Mouse (Mus musculus) hindbrain, embryonic 12.5 days (tissue): ENCODE data around the gene Ift74. TPM values are rescaled to one million over a fixed set of nuclear protein-coding genes. Genes with fewer than 3 reads are reported as not detected.
"Not testable (repeated sequence)": the region's sequence is repeated elsewhere in the genome, so short reads cannot be mapped to it uniquely, and the experiment has no call there.

Experiments used
- ATAC-seq: fragments of 200-750 bp; cut with Nextera tagmentation; 2 replicates; pipeline ENCODE4 v1.8.0; 2017; ENCODE audit warnings: moderate TSS enrichment; ENCODE audit not compliant: low FRiP score
- H3K27ac ChIP-seq: fragments of 300-500 bp; sonication (generic); 2 replicates; pipeline ENCODE4 v1.5.1; 2016; ENCODE audit warnings: mild to moderate bottlenecking
- H3K27me3 ChIP-seq: fragments of 300-500 bp; sonication (generic); 2 replicates; pipeline ENCODE4 v1.6.1; 2016; ENCODE audit warnings: mild to moderate bottlenecking
- H3K36me3 ChIP-seq: fragments of 300-500 bp; sonication (generic); 2 replicates; pipeline ENCODE4 v1.6.1; 2016; ENCODE audit warnings: mild to moderate bottlenecking
- H3K4me1 ChIP-seq: fragments of 300-500 bp; sonication (generic); 2 replicates; pipeline ENCODE4 v1.6.1; 2016
- H3K4me2 ChIP-seq: fragments of 300-500 bp; sonication (generic); replicated peaks from 2 replicates; pipeline ENCODE4 v1.6.1; 2016; ENCODE audit warnings: mild to moderate bottlenecking
- H3K4me3 ChIP-seq: fragments of 300-500 bp; sonication (generic); 2 replicates; pipeline ENCODE4 v1.5.1; 2016; ENCODE audit warnings: mild to moderate bottlenecking
- H3K9ac ChIP-seq: fragments of 300-500 bp; sonication (generic); 2 replicates; pipeline ENCODE4 v1.6.1; 2016; ENCODE audit warnings: mild to moderate bottlenecking, moderate library complexity
- H3K9me3 ChIP-seq: fragments of 300-500 bp; sonication (generic); replicated peaks from 2 replicates; pipeline ENCODE4 v1.6.1; 2016; ENCODE audit warnings: mild to moderate bottlenecking
- WGBS: fragments of 180-500 bp; shearing (Covaris S2); methylation state at CpG from one replicate; pipeline ENCODE4 v1.1.7; 2016; 5-methylcytosine and 5-hydroxymethylcytosine counted together
- polyA plus RNA-seq: library from polyadenylated mRNA; unstranded; fragments of >200 nt; fragmentation: Nextera tagmentation; extraction: Ambion mirVana; gene quantifications from 2 replicates; pipeline ENCODE4 v1.2.1, GENCODE M21; 2016

Ift74 gene
- polyA plus RNA-seq, 1 experiment from 2014 or later: 48.0 TPM

DNA sequence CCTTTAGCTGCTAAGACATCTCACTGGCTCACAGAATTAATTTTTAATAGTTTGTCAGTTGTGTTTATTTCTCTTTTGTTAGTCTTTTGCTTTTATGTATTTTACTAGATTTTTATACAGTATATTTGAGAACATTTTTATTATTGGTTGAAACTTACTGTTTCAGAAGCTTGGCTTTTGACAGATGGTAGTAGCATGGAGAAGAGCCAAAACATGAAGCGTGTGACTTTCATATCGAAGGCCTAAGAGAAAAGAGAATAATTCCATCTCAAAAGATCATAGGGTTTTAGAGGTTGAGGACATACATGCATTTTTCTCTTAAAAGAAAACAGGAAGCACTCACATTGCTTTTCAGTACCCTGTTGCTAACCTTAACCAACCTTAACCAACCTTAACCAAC lies 28.9 kb downstream of the Ift74 start:
- no peaks in the 10 kb centered on the region for H3K4me1 ChIP-seq
- H3K9me3 ChIP-seq: no peaks in the 10 kb centered on the region
- no peak overlapping the region for H3K4me2 ChIP-seq
- no peak for ATAC-seq
- no peak overlapping the region for H3K27ac ChIP-seq
- H3K9ac ChIP-seq: no peak overlapping the region
- 92% methylated on average over 2 of the region's 2 CpGs for WGBS
- no peaks in the 10 kb centered on the region for H3K27me3 ChIP-seq
- H3K36me3 ChIP-seq: 0 out of 2 replicates have a peak, but pooled peaks cover 3% of the 10 kb centered on the region
- no peak overlapping the region for H3K4me3 ChIP-seq

DNA sequence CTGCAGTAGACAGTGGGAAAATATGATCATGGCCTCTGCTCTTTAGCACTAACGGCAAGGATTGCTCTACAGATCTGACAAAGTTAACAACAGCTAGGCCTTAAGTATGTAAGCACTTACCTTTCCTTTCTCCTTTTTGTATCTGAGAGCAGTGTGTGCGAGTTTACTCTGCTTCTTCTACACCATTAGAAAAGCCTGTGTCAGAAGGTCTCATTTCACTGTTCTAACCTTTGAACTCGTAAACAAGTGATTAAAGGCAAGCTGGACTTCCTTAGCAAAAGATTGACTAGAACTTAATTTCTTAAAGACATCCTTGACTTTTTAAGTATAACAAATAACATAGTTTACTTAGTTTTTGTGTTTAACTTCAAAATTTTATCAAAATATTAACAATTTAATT lies 35.6 kb downstream of the Ift74 start, which contains the start of gene Lrrc19:
Gene Lrrc19 (minus strand): TSS at position 225 of the 400 bp plus-strand sequence.
- no peak within 1 kb of the TSS for H3K27ac ChIP-seq
- 88% methylated on average over 3 of the region's 3 CpGs for WGBS
- no peaks in the 10 kb centered on the region for H3K4me1 ChIP-seq
- H3K36me3 ChIP-seq: peaks cover 8% of the 10 kb centered on the region
- no peak within 1 kb of the TSS for H3K9ac ChIP-seq
- no peaks in the 10 kb centered on the region for H3K9me3 ChIP-seq
- no peak within 1 kb of the TSS for H3K4me2 ChIP-seq
- no peak for ATAC-seq
- no peak within 1 kb of the TSS for H3K4me3 ChIP-seq
- no peaks in the 10 kb centered on the region for H3K27me3 ChIP-seq

DNA sequence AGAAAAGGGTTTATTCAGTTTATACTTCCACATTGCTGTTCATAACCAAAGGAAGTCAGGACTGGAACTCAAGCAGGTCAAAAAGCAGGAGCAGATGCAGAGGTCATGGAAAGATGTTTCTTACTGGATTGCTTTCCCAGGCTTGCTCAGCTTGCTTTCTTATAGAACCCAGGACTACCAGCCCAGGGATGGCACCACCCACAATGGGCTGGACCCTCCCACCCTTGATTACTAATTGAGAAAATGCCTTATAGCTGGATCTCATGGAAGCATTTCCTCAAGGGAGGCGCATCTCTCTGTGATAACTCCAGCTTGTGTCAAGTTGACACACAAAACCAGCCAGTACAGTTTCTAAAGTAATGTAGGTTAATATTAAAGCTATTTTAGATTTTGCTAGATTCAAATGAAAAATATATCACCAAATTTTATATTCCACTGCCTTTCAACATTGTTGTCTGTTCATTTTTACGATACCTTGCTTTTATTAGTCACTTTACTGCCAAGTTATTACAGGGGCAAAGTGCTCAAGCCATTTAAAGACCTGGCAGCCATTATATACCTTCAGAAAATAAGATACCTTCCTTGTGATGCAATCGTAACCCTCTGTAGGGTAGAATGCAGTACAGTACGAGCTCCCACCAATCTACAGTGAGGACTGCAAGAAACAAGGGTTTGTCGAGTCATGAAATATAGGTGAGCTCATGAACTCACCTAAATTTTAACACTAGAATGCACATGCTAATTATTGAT lies 36.3 kb downstream of the Ift74 start:
- not testable (repeated sequence) for ATAC-seq

DNA sequence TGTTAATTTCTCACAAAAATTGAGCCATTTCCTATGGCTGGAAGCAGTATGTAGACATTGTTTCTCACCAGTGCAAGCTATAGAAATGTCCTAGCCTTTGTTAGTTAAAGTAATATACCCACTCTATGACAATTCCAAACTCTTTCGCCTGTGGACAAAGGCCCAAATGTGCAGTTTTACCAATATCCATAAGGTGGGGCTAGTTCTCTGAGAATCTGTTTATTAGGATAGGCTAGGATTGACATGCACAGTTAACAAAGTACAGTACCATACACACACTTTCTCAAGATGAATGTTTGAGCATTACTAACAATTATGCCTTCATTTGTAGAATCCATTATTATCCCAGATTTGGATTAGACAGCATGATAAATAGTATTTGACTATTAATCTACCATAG lies 55.4 kb downstream of the Ift74 start:
- Histone ChIP-seq H3K9ac (no peak overlapping the region), H3K27ac (no peak overlapping the region), H3K36me3 (no peaks in the 10 kb centered on the region), H3K27me3 (no peaks in the 10 kb centered on the region), H3K4me3 (no peak overlapping the region), H3K4me1 (no peaks in the 10 kb centered on the region), H3K9me3 (no peaks in the 10 kb centered on the region), H3K4me2 (no peak overlapping the region)
- 55% methylated on average over 1 of the region's 1 CpGs for WGBS
- ATAC-seq: peak; percentile 40; the same call in 1 of the 2 replicates

More for the DNA sequence above, 36.3 kb downstream of the Ift74 start:
- not testable (repeated sequence) for H3K27me3 ChIP-seq, H3K4me1 ChIP-seq, H3K4me2 ChIP-seq, H3K27ac ChIP-seq, H3K9ac ChIP-seq, H3K4me3 ChIP-seq, H3K9me3 ChIP-seq
- peaks cover 14% of the 10 kb centered on the region for H3K36me3 ChIP-seq
- 94% methylated on average over 5 of the region's 5 CpGs for WGBS

DNA sequence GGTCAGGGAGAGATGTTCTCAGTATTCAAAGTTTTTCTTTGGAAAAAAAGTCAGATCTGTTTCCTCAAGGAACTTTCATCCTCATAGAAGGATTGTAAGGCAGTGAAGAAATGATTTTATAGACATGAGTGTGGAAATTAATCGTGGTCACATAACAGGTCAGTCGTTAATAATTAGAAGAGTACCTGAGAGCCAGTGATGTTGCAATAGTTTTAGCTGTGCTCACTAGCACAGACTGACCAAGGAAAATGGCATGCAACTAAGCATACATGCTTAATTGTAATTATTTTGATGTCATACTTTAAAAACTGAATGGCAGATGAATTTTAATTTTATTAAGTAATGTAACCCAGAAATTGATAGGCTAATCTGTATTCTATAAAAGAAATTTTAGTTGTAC lies 66.4 kb downstream of the Ift74 start:
- H3K27me3 ChIP-seq: no peaks in the 10 kb centered on the region
- H3K4me2 ChIP-seq: no peak overlapping the region
- H3K27ac ChIP-seq: no peak overlapping the region
- no peaks in the 10 kb centered on the region for H3K9me3 ChIP-seq
- H3K4me1 ChIP-seq: no peaks in the 10 kb centered on the region
- H3K9ac ChIP-seq: no peak overlapping the region
- 94% methylated on average over 2 of the region's 2 CpGs for WGBS
- no peak for ATAC-seq
- H3K36me3 ChIP-seq: peaks cover 20% of the 10 kb centered on the region
- no peak overlapping the region for H3K4me3 ChIP-seq

DNA sequence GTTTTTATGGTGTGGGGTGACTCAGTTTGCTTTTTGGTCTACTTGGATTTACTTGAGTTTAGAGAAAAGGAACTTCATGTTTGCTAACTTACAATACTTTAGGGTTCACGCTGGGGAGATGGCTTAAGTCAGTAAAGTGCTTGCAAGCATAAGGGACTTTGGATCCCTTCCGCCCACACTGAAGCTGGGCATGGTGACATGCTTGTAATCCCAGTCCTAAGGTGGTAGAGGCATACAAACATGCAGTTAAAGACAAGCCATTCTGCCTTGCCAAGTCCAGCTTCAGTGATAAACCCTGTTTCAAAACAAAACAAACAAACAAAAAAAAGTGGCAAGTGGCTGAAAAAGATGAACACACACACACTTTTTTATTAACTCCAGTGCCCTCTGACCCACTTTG lies 66.9 kb downstream of the Ift74 start:
- Histone ChIP-seq H3K27me3 (no peaks in the 10 kb centered on the region), H3K27ac (no peak overlapping the region), H3K9ac (no peak overlapping the region), H3K4me1 (no peaks in the 10 kb centered on the region), H3K4me3 (no peak overlapping the region), H3K4me2 (no peak overlapping the region), H3K9me3 (no peaks in the 10 kb centered on the region), H3K36me3 (peaks cover 20% of the 10 kb centered on the region)
- 94% methylated on average over 2 of the region's 2 CpGs for WGBS
- ATAC-seq: no peak

DNA sequence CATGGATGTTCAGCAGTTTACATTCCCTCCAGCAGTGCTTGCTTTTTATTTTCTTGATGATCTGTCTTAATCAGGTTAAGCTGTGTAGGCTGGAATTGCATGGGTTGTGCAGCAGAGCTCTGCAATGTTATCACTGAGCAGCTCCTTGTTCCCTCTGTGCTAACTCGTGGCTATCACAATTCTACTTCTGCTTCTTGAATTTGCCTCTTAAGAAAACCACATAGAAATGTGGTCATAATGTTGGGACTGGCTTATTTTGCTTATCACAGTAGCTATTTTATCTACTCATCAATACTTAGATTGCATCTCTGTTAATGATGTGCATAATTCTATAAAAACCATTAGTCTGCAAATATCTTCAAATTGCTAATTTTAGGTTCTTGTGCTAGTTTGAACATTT lies 67.7 kb downstream of the Ift74 start:
- Histone ChIP-seq H3K27ac (no peak overlapping the region), H3K9ac (no peak overlapping the region), H3K4me1 (no peaks in the 10 kb centered on the region), H3K27me3 (no peaks in the 10 kb centered on the region), H3K9me3 (no peaks in the 10 kb centered on the region), H3K36me3 (peaks cover 24% of the 10 kb centered on the region), H3K4me3 (no peak overlapping the region), H3K4me2 (no peak overlapping the region)
- WGBS: 78% methylated on average over 1 of the region's 1 CpGs
- ATAC-seq: no peak

DNA sequence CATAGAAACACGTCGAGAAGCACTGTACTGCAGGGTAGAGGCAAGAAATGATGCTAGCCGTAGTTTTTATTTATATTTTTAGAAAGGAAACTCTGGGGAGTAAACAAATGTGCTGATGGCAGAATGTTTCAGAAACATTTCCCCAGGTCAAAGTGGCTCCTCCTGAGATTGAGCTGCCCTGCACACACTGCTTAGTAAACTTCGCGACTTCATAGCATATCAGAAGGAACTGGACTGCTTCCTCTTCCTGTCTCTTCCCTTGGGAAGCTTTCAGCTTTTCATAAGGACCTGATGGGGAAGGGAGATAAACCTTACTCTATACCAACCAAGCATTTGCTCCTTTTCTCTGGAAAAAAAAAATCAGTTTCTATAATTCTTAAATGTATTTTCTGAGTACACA lies 69.0 kb downstream of the Ift74 start:
- no peak for ATAC-seq
- Histone ChIP-seq H3K4me2 (no peak overlapping the region), H3K27me3 (no peaks in the 10 kb centered on the region), H3K4me3 (no peak overlapping the region), H3K27ac (no peak overlapping the region), H3K36me3 (peaks cover 32% of the 10 kb centered on the region), H3K4me1 (no peaks in the 10 kb centered on the region), H3K9ac (no peak overlapping the region), H3K9me3 (no peaks in the 10 kb centered on the region)
- 90% methylated on average over 5 of the region's 5 CpGs for WGBS

DNA sequence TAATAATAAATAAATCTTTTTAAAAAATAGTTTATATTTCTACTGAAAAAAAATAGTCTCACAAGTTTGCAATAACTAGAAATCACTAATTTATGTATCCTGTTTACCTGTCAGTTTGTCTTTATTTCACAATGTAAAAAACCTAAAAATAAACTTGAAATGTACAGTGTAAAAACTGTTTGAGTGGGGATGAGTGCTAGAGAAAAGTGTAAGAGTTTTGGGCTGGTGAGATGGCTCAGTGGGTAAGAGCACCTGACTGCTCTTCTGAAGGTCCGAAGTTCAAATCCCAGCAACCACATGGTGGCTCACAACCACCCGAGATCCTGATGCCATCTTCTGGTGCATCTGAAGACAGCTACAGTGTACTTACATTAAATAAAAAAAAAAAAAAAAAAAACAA lies 75.5 kb downstream of the Ift74 start:
- H3K9me3 ChIP-seq, H3K4me1 ChIP-seq, H3K4me2 ChIP-seq, H3K27me3 ChIP-seq, H3K4me3 ChIP-seq, H3K27ac ChIP-seq, ATAC-seq, H3K9ac ChIP-seq: not testable (repeated sequence)
- WGBS: 82% methylated on average over 2 of the region's 2 CpGs
- H3K36me3 ChIP-seq: peaks cover 33% of the 10 kb centered on the region

DNA sequence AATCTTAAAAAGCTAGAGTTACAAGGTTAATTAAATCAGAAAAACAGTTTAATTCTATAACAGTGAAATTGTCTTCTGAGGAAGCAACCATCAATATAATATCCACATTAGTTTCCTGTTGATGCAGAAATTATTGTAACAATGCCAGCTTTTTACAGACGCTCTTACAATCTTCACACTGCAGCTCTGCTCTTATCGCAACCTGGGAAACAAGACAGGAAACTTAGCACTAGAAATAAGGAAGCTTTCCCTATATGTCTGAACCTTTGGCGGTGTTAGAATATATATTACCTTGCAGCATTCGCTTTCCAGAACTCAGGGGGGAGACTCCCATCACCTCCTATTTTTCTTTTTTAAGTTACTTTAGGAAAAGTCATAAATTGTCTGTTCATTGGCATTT lies 76.8 kb downstream of the Ift74 start:
- no peak overlapping the region for H3K4me2 ChIP-seq
- 87% methylated on average over 4 of the region's 4 CpGs for WGBS
- H3K27ac ChIP-seq: no peak overlapping the region
- no peak overlapping the region for H3K4me3 ChIP-seq
- no peak for ATAC-seq
- no peaks in the 10 kb centered on the region for H3K9me3 ChIP-seq
- no peak overlapping the region for H3K9ac ChIP-seq
- H3K4me1 ChIP-seq: no peaks in the 10 kb centered on the region
- peaks cover 32% of the 10 kb centered on the region for H3K36me3 ChIP-seq
- no peaks in the 10 kb centered on the region for H3K27me3 ChIP-seq

DNA sequence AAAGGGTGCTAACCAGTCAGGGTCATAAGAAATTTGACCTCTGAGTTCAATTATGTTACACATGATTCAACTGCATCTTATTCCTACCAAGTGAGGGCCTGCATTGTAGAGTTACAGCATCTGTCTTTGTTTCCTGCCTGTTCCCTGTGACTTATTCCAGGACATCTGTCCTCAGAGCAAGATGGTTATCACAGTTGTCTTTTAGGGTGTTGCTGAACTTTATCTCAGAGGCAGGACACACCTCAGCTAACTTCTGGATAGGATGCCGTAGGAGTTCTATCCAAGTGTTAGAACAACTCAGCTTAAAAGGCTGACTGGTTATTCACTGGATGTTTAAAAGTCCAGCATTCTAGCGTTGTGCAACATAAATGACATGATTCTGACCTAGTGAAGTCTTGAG lies 77.9 kb downstream of the Ift74 start:
- Histone ChIP-seq H3K27me3 (no peaks in the 10 kb centered on the region), H3K27ac (no peak overlapping the region), H3K9me3 (no peaks in the 10 kb centered on the region), H3K4me1 (no peaks in the 10 kb centered on the region), H3K9ac (no peak overlapping the region), H3K4me3 (no peak overlapping the region), H3K4me2 (no peak overlapping the region), H3K36me3 (peaks cover 27% of the 10 kb centered on the region)
- 94% methylated on average over 2 of the region's 2 CpGs for WGBS
- ATAC-seq: no peak

DNA sequence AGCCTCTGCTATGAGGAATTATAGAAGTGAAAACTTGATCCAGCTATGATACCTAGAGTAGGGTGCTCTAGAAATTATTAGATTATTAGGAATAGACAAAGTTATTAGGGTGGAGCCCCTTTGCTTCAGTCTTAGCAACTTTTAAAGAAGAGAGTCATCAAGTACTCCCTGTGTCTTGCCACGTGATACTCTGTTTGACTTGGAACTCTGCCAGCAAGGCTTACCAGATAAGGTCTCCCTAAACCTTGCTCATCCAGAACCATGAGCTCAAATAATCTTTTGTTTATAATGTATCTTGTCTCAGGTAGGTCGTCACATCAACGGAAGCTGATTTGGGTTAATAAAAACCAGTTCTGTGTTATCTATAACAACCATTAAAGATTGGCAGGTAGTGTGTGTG lies 82.1 kb downstream of the Ift74 start:
- Histone ChIP-seq H3K36me3 (peaks cover 12% of the 10 kb centered on the region; the same call in 1 of the 2 replicates), H3K27me3 (no peaks in the 10 kb centered on the region), H3K9me3 (no peaks in the 10 kb centered on the region), H3K27ac (no peak overlapping the region), H3K4me1 (no peaks in the 10 kb centered on the region), H3K4me2 (no peak overlapping the region), H3K9ac (no peak overlapping the region), H3K4me3 (no peak overlapping the region)
- ATAC-seq: no peak
- 88% methylated on average over 3 of the region's 3 CpGs for WGBS

DNA sequence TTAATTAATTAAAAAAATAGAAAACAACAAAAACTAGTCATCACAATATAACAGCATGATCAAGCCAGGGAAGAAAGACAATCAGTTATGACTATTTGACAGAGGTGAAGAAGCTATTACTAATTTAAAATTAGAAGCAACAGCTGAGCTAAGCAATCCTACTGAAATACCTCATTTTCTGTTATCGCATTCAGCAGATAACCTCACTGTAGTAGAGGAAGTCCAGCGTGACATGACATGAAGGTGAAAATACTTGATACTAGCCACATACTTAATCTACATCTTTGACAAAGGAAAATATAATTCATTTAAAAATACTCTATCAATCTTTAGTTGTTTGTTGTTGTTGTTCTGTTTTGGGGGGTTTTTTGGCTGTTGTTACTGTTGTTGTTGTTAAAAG lies 96.7 kb downstream of the Ift74 start:
- H3K4me2 ChIP-seq: no peak overlapping the region
- H3K4me3 ChIP-seq: no peak overlapping the region
- H3K9me3 ChIP-seq: no peaks in the 10 kb centered on the region
- no peaks in the 10 kb centered on the region for H3K4me1 ChIP-seq
- no peak overlapping the region for H3K27ac ChIP-seq
- no peaks in the 10 kb centered on the region for H3K36me3 ChIP-seq
- WGBS: 93% methylated on average over 2 of the region's 2 CpGs
- ATAC-seq: no peak
- no peaks in the 10 kb centered on the region for H3K27me3 ChIP-seq
- no peak overlapping the region for H3K9ac ChIP-seq
